Mouse (Mus musculus) c-Kit-positive CD71-positive TER-119-negative erythroid progenitor cells, embryonic 14.5 days (primary cell): ENCODE results near the gene Gm3327.
"Not testable (repeated sequence)": the region's sequence is repeated elsewhere in the genome, so short reads cannot be mapped to it uniquely, and the experiment has no call there.

ENCODE experiments used
- DNase-seq: peaks from one replicate; pipeline ENCODE4 v3.0.0-alpha.2; 2013; ENCODE audit warnings: low read depth

The Gm3327 gene

DNA sequence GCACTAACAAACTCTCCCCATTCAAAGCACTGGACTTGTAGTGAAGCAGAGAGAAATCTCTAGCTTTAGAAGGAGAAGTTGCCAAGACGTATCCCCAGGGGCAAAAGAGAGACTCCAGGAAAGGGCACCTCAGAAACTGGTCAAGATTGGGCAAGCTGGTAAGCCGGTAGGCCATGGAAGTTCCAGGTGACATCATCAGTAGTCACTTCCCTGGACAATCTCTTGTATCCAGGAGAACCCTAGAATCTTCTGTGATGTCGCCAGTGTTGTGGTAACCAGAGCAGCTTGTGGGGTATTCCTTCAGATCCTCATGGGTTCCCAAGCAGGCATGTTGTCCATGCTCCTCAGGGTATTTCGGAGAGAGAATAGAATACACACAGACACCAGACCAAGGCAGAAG lies at the start of gene Gm3327:
TSS of gene Gm3327 (plus strand) at position 301 of the 400 bp plus-strand sequence.
- not testable (repeated sequence) for DNase-seq

DNA sequence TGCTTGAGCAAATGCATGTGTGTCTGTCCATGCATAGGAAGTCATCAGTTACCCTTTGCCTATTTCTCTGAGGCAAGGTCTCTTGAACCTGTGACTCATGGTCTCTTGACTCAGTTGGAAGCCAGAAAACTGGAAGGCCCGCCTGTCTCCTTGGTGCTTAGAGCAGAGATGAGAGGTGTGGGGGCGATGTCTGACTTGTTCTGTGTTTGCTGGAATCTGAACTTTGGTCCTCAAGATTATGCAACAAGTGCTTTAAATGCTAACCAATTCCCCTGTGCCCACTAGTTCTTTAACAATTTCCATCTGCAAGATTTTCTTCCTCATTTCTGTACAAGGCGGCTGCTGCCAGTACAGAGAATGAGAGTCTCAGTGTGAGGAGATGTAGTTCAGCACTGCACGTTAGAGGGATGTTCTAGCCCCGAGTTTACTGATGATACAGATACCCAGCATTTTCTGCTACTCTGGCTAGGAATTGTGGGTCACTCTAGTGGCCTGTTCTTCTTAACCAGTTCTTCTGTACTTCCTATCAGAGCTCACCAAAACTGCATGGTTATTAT lies 45.8 kb upstream of the Gm3327 start:
- DNase-seq = not testable (repeated sequence)

DNA sequence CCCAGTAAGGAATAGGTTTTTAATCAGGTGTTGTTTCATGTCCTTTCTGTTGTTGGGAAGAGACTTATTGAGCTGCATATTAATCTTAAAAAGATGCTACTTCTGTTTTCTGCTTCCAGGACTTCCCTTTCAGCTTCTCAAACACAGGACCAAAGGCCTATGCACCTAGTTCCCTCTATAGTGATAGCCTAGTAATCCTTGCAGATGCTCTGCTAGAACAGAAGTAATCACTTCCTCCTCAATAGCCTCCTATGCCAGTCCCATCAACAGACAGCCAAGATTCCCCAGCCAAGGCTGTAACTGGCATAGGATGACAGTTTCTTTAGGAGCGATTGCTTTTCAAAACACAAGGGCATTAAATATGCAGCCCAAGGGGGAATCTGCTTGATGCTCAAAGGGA lies 37.1 kb upstream of the Gm3327 start:
- DNase-seq = not testable (repeated sequence)

DNA sequence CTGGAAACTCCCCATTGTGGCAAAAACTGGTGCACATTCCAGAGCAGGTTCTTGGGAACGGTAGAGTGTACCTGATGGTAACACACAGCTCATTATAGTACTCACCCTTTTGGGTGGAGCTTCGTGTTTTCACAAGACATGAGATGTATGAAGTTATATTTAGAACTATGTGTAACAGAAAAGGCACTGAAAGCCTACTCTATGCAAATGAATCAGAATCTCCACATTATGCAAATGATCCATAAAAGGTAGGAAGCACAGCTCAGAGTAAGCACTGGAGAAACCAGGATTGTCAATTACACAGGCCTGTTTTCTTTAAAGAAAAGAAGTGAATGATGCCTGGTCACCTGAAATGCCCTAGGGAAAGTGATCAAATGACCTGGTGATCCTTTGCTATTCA lies 36.1 kb upstream of the Gm3327 start:
- DNase-seq = not testable (repeated sequence)

DNA sequence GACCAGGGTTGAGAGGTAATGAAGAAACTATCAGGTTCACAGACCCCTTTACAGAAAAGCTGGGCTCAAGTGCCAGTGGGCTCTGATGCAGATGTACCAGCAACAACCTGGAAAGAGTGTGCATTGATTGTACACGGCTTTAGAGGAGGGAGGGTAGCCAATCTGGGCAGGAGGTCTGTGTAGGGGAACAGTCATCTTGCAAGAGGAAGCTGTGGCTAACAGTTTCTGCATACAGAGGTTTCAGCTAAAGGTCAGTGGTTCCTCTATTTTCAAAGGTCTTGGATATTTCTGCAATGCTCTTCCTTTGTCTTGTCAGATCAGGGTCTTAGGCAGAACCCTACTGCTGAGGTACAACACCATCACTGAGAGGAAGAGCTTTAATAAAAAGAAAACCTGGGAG lies 32.1 kb upstream of the Gm3327 start:
- not testable (repeated sequence) for DNase-seq

DNA sequence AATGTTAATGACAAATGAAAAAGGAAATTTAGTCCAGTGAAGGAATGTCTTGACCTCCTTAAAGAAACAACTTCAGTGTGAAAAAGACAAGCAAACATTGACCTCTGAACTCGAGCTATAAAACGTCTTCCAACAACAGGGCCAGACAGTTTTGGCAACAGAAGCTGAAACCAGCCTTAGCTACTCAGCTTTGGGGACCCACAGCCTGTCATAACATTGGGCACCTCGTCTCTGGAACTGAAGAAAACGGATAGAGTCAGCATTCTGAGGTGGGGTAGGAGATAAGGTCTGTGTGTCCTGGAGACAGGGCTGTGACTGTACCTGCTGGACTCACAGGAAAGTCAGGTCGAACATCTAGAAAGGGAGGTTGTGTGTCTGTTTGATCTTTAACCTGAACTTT lies 29.2 kb upstream of the Gm3327 start:
- not testable (repeated sequence) for DNase-seq

DNA sequence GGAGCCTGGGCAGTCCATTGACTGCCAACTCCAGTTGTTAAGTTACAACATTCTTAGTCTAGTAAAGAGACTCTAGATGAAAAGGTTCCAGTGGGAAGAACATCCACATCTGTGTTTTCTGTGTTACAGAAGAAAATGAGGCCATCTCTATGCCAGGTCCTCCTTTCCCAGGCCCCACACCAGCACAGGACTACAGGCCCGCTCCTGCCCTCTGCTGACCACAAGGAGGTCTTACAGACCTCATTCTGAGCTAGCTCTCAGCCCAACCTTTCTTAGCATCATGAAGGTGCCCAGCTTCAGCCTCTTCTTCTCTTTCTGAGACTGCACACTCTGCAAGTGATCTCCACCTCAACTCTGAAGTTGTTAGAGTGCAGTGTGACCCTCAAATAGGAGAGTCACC lies 23.6 kb upstream of the Gm3327 start:
- DNase-seq = not testable (repeated sequence)

DNA sequence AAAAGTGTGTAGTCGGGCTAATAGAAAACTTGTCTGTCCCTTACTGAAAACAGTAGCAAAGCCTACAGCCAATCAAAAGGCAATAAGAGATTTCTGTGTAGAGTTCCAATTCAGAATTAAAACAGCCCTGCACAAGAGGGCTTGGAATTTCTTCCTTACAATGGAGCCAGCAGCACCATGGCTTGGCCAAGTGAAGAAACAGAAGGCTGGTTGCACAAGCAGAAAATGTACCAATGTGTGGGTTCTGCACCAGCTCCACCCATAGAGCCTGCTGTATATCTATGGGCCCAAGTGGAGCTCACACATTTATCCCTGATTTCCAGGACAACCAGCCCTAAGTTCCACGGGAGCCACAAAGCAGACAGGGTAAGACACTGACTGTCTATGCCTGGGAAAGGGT lies 21.3 kb upstream of the Gm3327 start, which contains the start of gene Ear2:
TSS of gene Ear2 (plus strand) at position 301 of the 400 bp plus-strand sequence.
- not testable (repeated sequence) for DNase-seq

DNA sequence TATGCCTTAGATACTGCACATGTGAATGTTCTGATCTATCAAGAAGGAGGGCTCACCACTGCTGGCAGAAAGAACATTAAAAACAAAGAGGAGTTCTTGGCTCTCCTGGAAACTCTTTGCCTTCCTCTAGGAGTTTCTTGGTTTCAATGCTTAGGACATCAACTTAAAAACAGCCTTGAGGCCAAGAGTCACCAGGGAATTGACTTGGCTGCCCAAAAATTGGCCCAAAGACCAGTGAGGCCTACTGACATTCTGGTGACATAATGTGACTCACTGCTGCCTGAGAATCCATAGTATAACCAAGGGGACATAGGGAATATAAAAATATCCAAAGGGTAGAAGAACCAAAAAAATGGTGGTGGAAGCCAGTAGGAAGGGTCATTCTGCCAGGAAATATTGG lies 12.7 kb upstream of the Gm3327 start:
- no peak for DNase-seq
